Mouse (Mus musculus) forebrain, embryonic 14.5 days (tissue): ENCODE data around the gene Olig2. TPM values are rescaled to one million over a fixed set of nuclear protein-coding genes. Genes with fewer than 3 reads are reported as not detected.
A peak's percentile ranks its signal among the peaks of the same experiment; 100 is the strongest.

Experiments used
- ATAC-seq: fragments of 200-750 bp; cut with Nextera tagmentation; 2 replicates; pipeline ENCODE4 v1.8.0; 2017; ENCODE audit warnings: mild to moderate bottlenecking, moderate library complexity
- DNase-seq: peaks from one replicate; pipeline ENCODE4 v3.0.0-alpha.2; 2015; ENCODE audit warnings: low spot score
- H3K27ac ChIP-seq: fragments of 300-500 bp; sonication (generic); 2 replicates; pipeline ENCODE4 v1.5.1; 2014; ENCODE audit warnings: low read depth, mild to moderate bottlenecking, control low read depth, low read length, moderate library complexity
- H3K27me3 ChIP-seq: fragments of 300-500 bp; sonication (generic); replicated peaks from 2 replicates; pipeline ENCODE4 v1.6.1; 2014; ENCODE audit warnings: low read length, control low read depth, mixed read lengths; ENCODE audit not compliant: control insufficient read depth, insufficient read depth
- H3K36me3 ChIP-seq: fragments of 300-500 bp; sonication (generic); 2 replicates; pipeline ENCODE4 v1.6.1; 2014; ENCODE audit warnings: low read length, control low read depth; ENCODE audit not compliant: control insufficient read depth, insufficient read depth
- H3K4me1 ChIP-seq: fragments of 300-500 bp; sonication (generic); 2 replicates; pipeline ENCODE4 v1.6.1; 2014; ENCODE audit warnings: antibody characterized with exemption, low read length, control low read depth; ENCODE audit not compliant: control insufficient read depth, insufficient read depth
- H3K4me2 ChIP-seq: fragments of 300-500 bp; sonication (generic); 2 replicates; pipeline ENCODE4 v1.6.1; 2014; ENCODE audit warnings: mild to moderate bottlenecking, control low read depth, low read length
- H3K4me3 ChIP-seq: fragments of 300-500 bp; sonication (generic); 2 replicates; pipeline ENCODE4 v1.5.1; 2014; ENCODE audit warnings: low read depth, low read length, control low read depth
- H3K9ac ChIP-seq: fragments of 300-500 bp; sonication (generic); 2 replicates; pipeline ENCODE4 v1.6.1; 2014; ENCODE audit warnings: mild to moderate bottlenecking, low read length, control low read depth, moderate library complexity
- H3K9me3 ChIP-seq: fragments of 300-500 bp; sonication (generic); replicated peaks from 2 replicates; pipeline ENCODE4 v1.6.1; 2016; ENCODE audit warnings: low read length, control low read depth, mixed read lengths; ENCODE audit not compliant: control insufficient read depth
- WGBS: fragments of 180-500 bp; shearing (Covaris S2); extraction: QIAGEN DNeasy Blood & Tissue Kit; methylation state at CpG from one replicate; pipeline ENCODE4 v1.1.7; 2014; 5-methylcytosine and 5-hydroxymethylcytosine counted together
- polyA plus RNA-seq: library from polyadenylated mRNA; unstranded; fragments of >200 nt; fragmentation: Nextera tagmentation; extraction: Ambion mirVana; gene quantifications from 2 replicates; pipeline ENCODE4 v1.2.1, GENCODE M21; 2014

Olig2 gene
- polyA plus RNA-seq, 1 experiment from 2014 or later, result 5.2 TPM

GRCm38 (mm10) chr16:91262467-91263220, 37.4 kb downstream of the Olig2 start:
- H3K9me3 ChIP-seq, result no peaks in the 10 kb centered on the region
- H3K9ac ChIP-seq, result no peak overlapping the region
- H3K36me3 ChIP-seq, result no peaks in the 10 kb centered on the region
- H3K4me2 ChIP-seq, result no peak overlapping the region
- peaks cover 59% of the 10 kb centered on the region for H3K27me3 ChIP-seq
- no peak overlapping the region for H3K4me3 ChIP-seq
- WGBS, result 17% methylated on average over 12 of the region's 12 CpGs
- peak; percentile 52 for DNase-seq
- no peaks in the 10 kb centered on the region; the same call in 1 of the 2 replicates for H3K4me1 ChIP-seq
- ATAC-seq, result peak; percentile 29; the same call in 1 of the 2 replicates
- H3K27ac ChIP-seq, result no peak overlapping the region

GRCm38 (mm10) chr16:91265972-91266371, 40.7 kb downstream of the Olig2 start:
- Histone ChIP-seq H3K4me1 (peaks cover 13% of the 10 kb centered on the region), H3K36me3 (no peaks in the 10 kb centered on the region), H3K4me3 (no peak overlapping the region), H3K27ac (no peak overlapping the region), H3K9me3 (no peaks in the 10 kb centered on the region), H3K27me3 (peaks cover 72% of the 10 kb centered on the region), H3K9ac (no peak overlapping the region), H3K4me2 (no peak overlapping the region)
- DNase-seq, result peak; percentile 12
- no peak for ATAC-seq
- 72% methylated on average over 6 of the region's 6 CpGs for WGBS

- Histone ChIP-seq H3K27ac (no peak overlapping the region), H3K9ac (no peak overlapping the region), H3K4me3 (peak overlapping the region; percentile 43), H3K4me2 (peak overlapping the region; percentile 90), H3K9me3 (no peaks in the 10 kb centered on the region), H3K36me3 (no peaks in the 10 kb centered on the region), H3K4me1 (peaks cover 17% of the 10 kb centered on the region), H3K27me3 (peaks cover 88% of the 10 kb centered on the region)
- ATAC-seq (no peak), DNase-seq (no peak)
- 7% methylated on average over 13 of the region's 13 CpGs for WGBS
Observed at GRCm38 (mm10) chr16:91268724-91269452, 43.6 kb downstream of the Olig2 start.

- Histone ChIP-seq H3K4me2 (peak within 1 kb of the TSS; percentile 90), H3K27me3 (peaks cover 91% of the 10 kb centered on the region), H3K9ac (peak within 1 kb of the TSS; percentile 10; the same call in 1 of the 2 replicates), H3K4me1 (peaks cover 17% of the 10 kb centered on the region), H3K27ac (no peak within 1 kb of the TSS), H3K36me3 (no peaks in the 10 kb centered on the region), H3K9me3 (no peaks in the 10 kb centered on the region), H3K4me3 (peak within 1 kb of the TSS; percentile 43)
- DNase-seq (peak; percentile 76), ATAC-seq (peak; percentile 93)
- WGBS, result under 1% methylated on average over 64 of the region's 64 CpGs
Observed at GRCm38 (mm10) chr16:91269468-91270211, 44.4 kb downstream of the Olig2 start, which contains the start of gene Olig1. Gene Olig1, plus strand, starts transcription at chr16:91269772.

GRCm38 (mm10) chr16:91270212-91270971, 45.1 kb downstream of the Olig2 start:
- peaks cover 95% of the 10 kb centered on the region for H3K27me3 ChIP-seq
- H3K27ac ChIP-seq, result no peak overlapping the region
- no peaks in the 10 kb centered on the region for H3K9me3 ChIP-seq
- peak; percentile 44 for ATAC-seq
- H3K36me3 ChIP-seq, result no peaks in the 10 kb centered on the region
- peak; percentile 24 for DNase-seq
- H3K4me1 ChIP-seq, result peaks cover 17% of the 10 kb centered on the region
- H3K4me2 ChIP-seq, result peak overlapping the region; percentile 90
- peak overlapping the region; percentile 43 for H3K4me3 ChIP-seq
- H3K9ac ChIP-seq, result peak overlapping the region; percentile 10; the same call in 1 of the 2 replicates
- 0% methylated on average over 55 of the region's 63 CpGs for WGBS

- Histone ChIP-seq H3K27ac (no peak overlapping the region), H3K4me3 (peak overlapping the region; percentile 43), H3K36me3 (no peaks in the 10 kb centered on the region), H3K27me3 (peaks cover 91% of the 10 kb centered on the region), H3K9me3 (no peaks in the 10 kb centered on the region), H3K9ac (no peak overlapping the region), H3K4me1 (peaks cover 17% of the 10 kb centered on the region), H3K4me2 (peak overlapping the region; percentile 90)
- ATAC-seq, result no peak
- DNase-seq, result no peak
- WGBS, result 1% methylated on average over 29 of the region's 29 CpGs
Observed at GRCm38 (mm10) chr16:91270982-91271549, 45.8 kb downstream of the Olig2 start.

- no peak overlapping the region for H3K27ac ChIP-seq
- WGBS, result 2% methylated on average over 20 of the region's 20 CpGs
- peaks cover 91% of the 10 kb centered on the region for H3K27me3 ChIP-seq
- H3K9me3 ChIP-seq, result no peaks in the 10 kb centered on the region
- no peak overlapping the region for H3K9ac ChIP-seq
- H3K4me1 ChIP-seq, result peaks cover 17% of the 10 kb centered on the region
- ATAC-seq, result no peak
- H3K4me2 ChIP-seq, result peak overlapping the region; percentile 90
- DNase-seq, result no peak
- 0 out of 2 replicates have a peak overlapping the region, but pooled peaks have one; percentile 43 for H3K4me3 ChIP-seq
- no peaks in the 10 kb centered on the region for H3K36me3 ChIP-seq
Observed at GRCm38 (mm10) chr16:91271634-91272033, 46.4 kb downstream of the Olig2 start.
